Comparison of ENCODE assay signal across 10 mouse cellular contexts in genomic region chr3:52744334-52744733, GRCm38 (mm10).
A peak's percentile ranks its signal among the peaks of the same experiment; 100 is the strongest.
DNase-seq lines count a peak whose midpoint lies in the region; ATAC-seq and TF ChIP-seq lines count a peak whose summit lies in the region.
"Had no signal": no experiment of that assay in that cellular context is flagged by ENCODE, and none has a peak within 500 bp of the region (broad histone marks: within the 10 kb centered on the region; RNA-seq: fewer than 3 reads in every experiment).

No protein-coding gene starts in this region.

- TF ChIP-seq POLR2A in limb, embryonic 14.5 days (IDR thresholded peaks at IDR 0.05; ENCODE audit: borderline replicate concordance, extremely low read depth, insufficient read depth, insufficient read length), result no peak

- no peaks in the 10 kb centered on the region for H3K9me3 ChIP-seq in limb, embryonic 14.5 days (ENCODE audit: control insufficient read depth, low read length)
- no peaks in the 10 kb centered on the region for H3K9me3 ChIP-seq in limb, embryonic 10.5 days (replicated peaks)
- H3K9me3 ChIP-seq: hindbrain, embryonic 15.5 days; neural tube, embryonic 12.5 days had no signal

- H3K4me2 ChIP-seq in limb, embryonic 14.5 days (replicated peaks; ENCODE audit: low read depth, low read length, severe bottlenecking), result no peak overlapping the region
- H3K4me2 ChIP-seq: hindbrain, embryonic 15.5 days; neural tube, embryonic 12.5 days had no signal

- WGBS in limb, embryonic 14.5 days, result 64% methylated on average over 8 of the region's 8 CpGs
- 81% methylated on average over 8 of the region's 8 CpGs for WGBS in limb, embryonic 10.5 days

- peak; percentile 30 for DNase-seq in adrenal gland, adult 2 months
- no peak for DNase-seq in adrenal gland, adult 18-20 months (ENCODE audit: low spot score in 2 of 2)
- DNase-seq in limb, embryonic 14.5 days (ENCODE audit: low spot score), result peak; percentile 43
- DNase-seq in limb, embryonic 10.5 days (ENCODE audit: low spot score), result no peak
- DNase-seq in heart, postnatal 4 days, result peak; percentile 62
- DNase-seq in lung, postnatal 10 days, result peak; percentile 77
- no peak for DNase-seq in right cerebral cortex, adult 18-20 months

- no peak overlapping the region for H3K27ac ChIP-seq in limb, embryonic 14.5 days (replicated peaks; ENCODE audit: low read depth, low read length)
- H3K27ac ChIP-seq in limb, embryonic 10.5 days, result no peak overlapping the region
- H3K27ac ChIP-seq: hindbrain, embryonic 15.5 days; neural tube, embryonic 12.5 days had no signal

- H3K4me1 ChIP-seq in limb, embryonic 14.5 days (ENCODE audit: control insufficient read depth, insufficient read depth, low read length), result no peaks in the 10 kb centered on the region; the same call in 1 of the 2 replicates
- H3K4me1 ChIP-seq in limb, embryonic 10.5 days, result peaks cover 7% of the 10 kb centered on the region
- H3K4me1 ChIP-seq: hindbrain, embryonic 15.5 days; neural tube, embryonic 12.5 days had no signal

- H3K4me3 ChIP-seq in limb, embryonic 14.5 days (replicated peaks; ENCODE audit: low read length), result no peak overlapping the region
- no peak overlapping the region for H3K4me3 ChIP-seq in limb, embryonic 10.5 days
- H3K4me3 ChIP-seq: hindbrain, embryonic 15.5 days; neural tube, embryonic 12.5 days had no signal

- no peaks in the 10 kb centered on the region for H3K27me3 ChIP-seq in limb, embryonic 14.5 days (ENCODE audit: control insufficient read depth, insufficient read depth, low read length)
- H3K27me3 ChIP-seq in limb, embryonic 10.5 days (ENCODE audit: low read depth, poor library complexity, severe bottlenecking), result no peaks in the 10 kb centered on the region
- H3K27me3 ChIP-seq: hindbrain, embryonic 15.5 days; neural tube, embryonic 12.5 days had no signal

- no peak for ATAC-seq in limb, embryonic 14.5 days (ENCODE audit: low FRiP score, low read depth)
- no peak for ATAC-seq in megakaryocyte-erythroid progenitor cell, adult 5-6 weeks (replicated peaks; ENCODE audit: low FRiP score, low TSS enrichment, poor library complexity, severe bottlenecking)

- H3K9ac ChIP-seq in limb, embryonic 14.5 days (ENCODE audit: low read depth, low read length, severe bottlenecking), result no peak overlapping the region
- H3K9ac ChIP-seq: hindbrain, embryonic 15.5 days; neural tube, embryonic 12.5 days had no signal

- no peaks in the 10 kb centered on the region for H3K36me3 ChIP-seq in limb, embryonic 14.5 days (ENCODE audit: control insufficient read depth, insufficient read depth, low read length)
- no peaks in the 10 kb centered on the region for H3K36me3 ChIP-seq in limb, embryonic 10.5 days
- H3K36me3 ChIP-seq: hindbrain, embryonic 15.5 days; neural tube, embryonic 12.5 days had no signal

Comparison
In these comparisons a context has a peak if more than half of its experiments do, and no peak if none do; other contexts are left out.
1. DNase-seq: peak in adrenal gland, adult 2 months (single experiment), limb, embryonic 14.5 days (single experiment), heart, postnatal 4 days (single experiment) and lung, postnatal 10 days (single experiment); none in adrenal gland, adult 18-20 months (0 of 2), limb, embryonic 10.5 days (single experiment) and right cerebral cortex, adult 18-20 months (single experiment).